Mouse (Mus musculus) E14TG2a.4 (cell line): ENCODE results near the gene Zfp599.

Experiments
- CTCF ChIP-seq: conservative IDR thresholded peaks from 2 replicates; pipeline ENCODE4 v1.5.1; 2014; ENCODE audit warnings: low read length
- NANOG ChIP-seq: IDR thresholded peaks from 2 replicates; pipeline ENCODE4 v1.6.1; 2014; ENCODE audit warnings: borderline replicate concordance, low read length, mixed read lengths

DNA sequence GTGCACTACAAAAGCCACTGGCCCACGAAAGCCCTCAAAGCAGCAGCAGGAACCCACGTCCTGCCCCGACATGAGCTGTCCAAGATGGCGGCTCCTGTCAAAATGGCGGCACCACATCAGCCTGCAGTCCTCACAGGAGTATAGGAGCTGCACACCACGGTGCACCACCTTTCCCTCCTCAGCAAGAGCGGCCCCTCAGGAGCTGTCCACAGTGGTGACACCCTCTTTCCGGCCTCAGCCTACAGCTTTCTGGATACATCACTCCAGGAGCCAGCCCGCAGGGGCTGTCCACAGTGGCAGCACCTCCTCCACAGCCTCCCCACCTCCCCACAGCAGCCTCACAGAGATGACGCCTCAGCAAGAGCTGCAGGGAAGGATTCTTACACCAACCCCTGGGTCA, 2.9 kb upstream of the Zfp599 start:
- TF ChIP-seq CTCF (no peak), NANOG (no peak)
